Mouse (Mus musculus): ENCODE data around the gene Dct. TPM values are rescaled to one million over a fixed set of nuclear protein-coding genes. Genes with fewer than 3 reads are reported as not detected.
A peak's percentile ranks its signal among the peaks of the same experiment; 100 is the strongest.

The Dct gene
- total RNA-seq (2021): under 1 TPM; 0.27 to 0.43 TPM
- long read RNA-seq, partial matches to known transcripts: 1 of 3 reads
- long read RNA-seq, other reads (novel, unspliced or antisense): 1 of 3 reads

GRCm38 (mm10) chr14:118051975-118052630, at the start of gene Dct:
Dct (minus strand) TSS chr14:118052244.
- DNase-seq (ENCODE audit: low spot score in 2 of 2): no peak

GRCm38 (mm10) chr14:118101227-118101990, 49.4 kb upstream of the Dct start:
- no peak for DNase-seq (ENCODE audit: low spot score in 2 of 2)

GRCm38 (mm10) chr14:118098265-118098664, 46.2 kb upstream of the Dct start:
- no peak for DNase-seq (ENCODE audit: low spot score in 2 of 2)

- no peak for DNase-seq (ENCODE audit: low spot score in 2 of 2)
Observed at GRCm38 (mm10) chr14:118089806-118090392, 37.9 kb upstream of the Dct start.

GRCm38 (mm10) chr14:118089215-118089805, 37.3 kb upstream of the Dct start:
- peak; percentile 91 to 94 for DNase-seq (ENCODE audit: low spot score in 2 of 2)

- DNase-seq (ENCODE audit: low spot score in 2 of 2): no peak
Observed at GRCm38 (mm10) chr14:118088437-118089207, 36.6 kb upstream of the Dct start.

GRCm38 (mm10) chr14:118086271-118087035, 34.4 kb upstream of the Dct start:
- no peak for DNase-seq (ENCODE audit: low spot score in 2 of 2)

- no peak for DNase-seq (ENCODE audit: low spot score in 2 of 2)
Observed at GRCm38 (mm10) chr14:118083851-118084250, 31.8 kb upstream of the Dct start.

GRCm38 (mm10) chr14:118080606-118081005, 28.6 kb upstream of the Dct start:
- no peak for DNase-seq (ENCODE audit: low spot score in 2 of 2)

GRCm38 (mm10) chr14:118070100-118070499, 18.1 kb upstream of the Dct start:
- no peak for DNase-seq (ENCODE audit: low spot score in 2 of 2)

- DNase-seq (ENCODE audit: low spot score in 2 of 2): no peak
Observed at GRCm38 (mm10) chr14:118069439-118070079, 17.5 kb upstream of the Dct start.

GRCm38 (mm10) chr14:118061766-118062432, 9.9 kb upstream of the Dct start:
- no peak for DNase-seq (ENCODE audit: low spot score in 2 of 2)

GRCm38 (mm10) chr14:118058581-118058886, 6.5 kb upstream of the Dct start:
- no peak for DNase-seq (ENCODE audit: low spot score in 2 of 2)

GRCm38 (mm10) chr14:118057696-118058580, 5.9 kb upstream of the Dct start:
- DNase-seq (ENCODE audit: low spot score in 2 of 2): no peak

- DNase-seq (ENCODE audit: low spot score in 2 of 2): no peak
Observed at GRCm38 (mm10) chr14:118052770-118053169, 726 bp upstream of the Dct start.

- no peak for DNase-seq (ENCODE audit: low spot score in 2 of 2)
Observed at GRCm38 (mm10) chr14:118051396-118051795, 648 bp downstream of the Dct start.

- DNase-seq (ENCODE audit: low spot score in 2 of 2): no peak
Observed at GRCm38 (mm10) chr14:118050990-118051389, 1.1 kb downstream of the Dct start.

- no peak for DNase-seq (ENCODE audit: low spot score in 2 of 2)
Observed at GRCm38 (mm10) chr14:118050431-118050830, 1.6 kb downstream of the Dct start.

All from layer of hippocampus, postnatal 10 days (tissue).